Mouse (Mus musculus) forebrain, embryonic 12.5 days (tissue): Measurements from ENCODE around the gene Bcas3. TPM values are rescaled to one million over a fixed set of nuclear protein-coding genes. Genes with fewer than 3 reads are reported as not detected.

Source experiments
- ATAC-seq: fragments of 200-750 bp; cut with Nextera tagmentation; 2 replicates; pipeline ENCODE4 v1.8.0; 2017; ENCODE audit warnings: moderate TSS enrichment; ENCODE audit not compliant: low FRiP score
- H3K27ac ChIP-seq: fragments of 300-500 bp; sonication (generic); 2 replicates; pipeline ENCODE4 v1.5.1; 2016; ENCODE audit warnings: mild to moderate bottlenecking
- H3K27me3 ChIP-seq: fragments of 300-500 bp; sonication (generic); 2 replicates; pipeline ENCODE4 v1.6.1; 2016; ENCODE audit warnings: mild to moderate bottlenecking
- H3K36me3 ChIP-seq: fragments of 300-500 bp; sonication (generic); replicated peaks from 2 replicates; pipeline ENCODE4 v1.6.1; 2016; ENCODE audit warnings: mild to moderate bottlenecking
- H3K4me1 ChIP-seq: fragments of 300-500 bp; sonication (generic); 2 replicates; pipeline ENCODE4 v1.6.1; 2016
- H3K4me2 ChIP-seq: fragments of 300-500 bp; sonication (generic); 2 replicates; pipeline ENCODE4 v1.6.1; 2016; ENCODE audit warnings: mild to moderate bottlenecking, moderate library complexity
- H3K4me3 ChIP-seq: fragments of 300-500 bp; sonication (generic); replicated peaks from 2 replicates; pipeline ENCODE4 v1.5.1; 2016; ENCODE audit warnings: mild to moderate bottlenecking
- H3K9ac ChIP-seq: fragments of 300-500 bp; sonication (generic); 2 replicates; pipeline ENCODE4 v1.6.1; 2016; ENCODE audit warnings: mild to moderate bottlenecking
- H3K9me3 ChIP-seq: fragments of 300-500 bp; sonication (generic); 2 replicates; pipeline ENCODE4 v1.6.1; 2016
- WGBS: fragments of 180-500 bp; shearing (Covaris S2); methylation state at CpG from one replicate; pipeline ENCODE4 v1.1.7; 2016; 5-methylcytosine and 5-hydroxymethylcytosine counted together
- polyA plus RNA-seq: library from polyadenylated mRNA; unstranded; fragments of >200 nt; fragmentation: Nextera tagmentation; extraction: Ambion mirVana; gene quantifications from 2 replicates; pipeline ENCODE4 v1.2.1, GENCODE M21; 2016

Gene Bcas3
- polyA plus RNA-seq, 1 experiment from 2014 or later = 19.1 TPM

GRCm38 (mm10) chr11:85447375-85447774, 94.4 kb downstream of the Bcas3 start:
- Histone ChIP-seq H3K27me3 (no peaks in the 10 kb centered on the region), H3K4me3 (no peak overlapping the region), H3K36me3 (no peaks in the 10 kb centered on the region), H3K9me3 (no peaks in the 10 kb centered on the region), H3K4me1 (no peaks in the 10 kb centered on the region), H3K4me2 (no peak overlapping the region), H3K27ac (no peak overlapping the region), H3K9ac (no peak overlapping the region)
- no peak for ATAC-seq
- WGBS = 95% methylated on average over 5 of the region's 5 CpGs

DNA sequence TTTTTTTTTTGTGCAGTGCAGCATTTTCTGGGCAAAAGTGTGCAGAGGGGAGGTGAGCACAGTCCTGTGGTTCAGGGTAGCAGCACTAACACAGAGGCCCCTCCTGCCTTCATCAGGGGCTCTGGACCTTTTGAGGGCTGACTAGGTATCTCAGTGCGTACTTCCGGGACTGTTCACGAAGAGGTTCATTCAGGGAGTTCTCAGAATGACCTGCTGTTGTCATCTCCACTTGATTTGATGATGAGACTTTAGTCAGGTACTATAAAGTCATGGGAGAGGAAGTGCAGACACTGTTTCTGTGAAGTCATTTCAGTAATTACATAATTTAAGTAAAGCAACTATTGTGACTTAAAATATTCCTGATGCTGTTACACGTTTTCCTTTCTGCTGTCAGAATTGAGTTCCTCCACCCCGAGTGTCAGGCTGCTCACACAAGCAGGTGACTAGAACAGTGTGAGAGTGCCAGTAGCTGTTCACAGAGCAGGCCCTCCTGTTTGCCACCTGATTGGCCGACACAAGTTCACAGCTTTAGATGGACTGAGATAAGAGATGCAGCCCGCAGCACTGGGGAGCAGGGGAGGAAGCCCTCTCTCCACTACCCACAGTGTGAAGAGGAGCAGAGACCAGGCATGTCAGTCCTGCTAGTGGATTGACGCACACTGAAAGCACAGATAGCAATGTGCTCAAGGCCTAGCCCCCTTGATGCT, 100.8 kb downstream of the Bcas3 start:
- Histone ChIP-seq H3K27me3 (no peaks in the 10 kb centered on the region), H3K4me2 (no peak overlapping the region), H3K4me1 (no peaks in the 10 kb centered on the region), H3K27ac (no peak overlapping the region), H3K9me3 (no peaks in the 10 kb centered on the region), H3K9ac (no peak overlapping the region), H3K4me3 (no peak overlapping the region), H3K36me3 (no peaks in the 10 kb centered on the region)
- 79% methylated on average over 8 of the region's 8 CpGs for WGBS
- no peak for ATAC-seq

GRCm38 (mm10) chr11:85454305-85454682, 101.3 kb downstream of the Bcas3 start:
- H3K4me3 ChIP-seq = no peak overlapping the region
- H3K4me1 ChIP-seq = no peaks in the 10 kb centered on the region
- H3K27ac ChIP-seq = no peak overlapping the region
- no peaks in the 10 kb centered on the region for H3K36me3 ChIP-seq
- no peak for ATAC-seq
- 90% methylated on average over 5 of the region's 5 CpGs for WGBS
- H3K27me3 ChIP-seq = no peaks in the 10 kb centered on the region
- H3K9me3 ChIP-seq = no peaks in the 10 kb centered on the region
- H3K4me2 ChIP-seq = no peak overlapping the region
- no peak overlapping the region for H3K9ac ChIP-seq

DNA sequence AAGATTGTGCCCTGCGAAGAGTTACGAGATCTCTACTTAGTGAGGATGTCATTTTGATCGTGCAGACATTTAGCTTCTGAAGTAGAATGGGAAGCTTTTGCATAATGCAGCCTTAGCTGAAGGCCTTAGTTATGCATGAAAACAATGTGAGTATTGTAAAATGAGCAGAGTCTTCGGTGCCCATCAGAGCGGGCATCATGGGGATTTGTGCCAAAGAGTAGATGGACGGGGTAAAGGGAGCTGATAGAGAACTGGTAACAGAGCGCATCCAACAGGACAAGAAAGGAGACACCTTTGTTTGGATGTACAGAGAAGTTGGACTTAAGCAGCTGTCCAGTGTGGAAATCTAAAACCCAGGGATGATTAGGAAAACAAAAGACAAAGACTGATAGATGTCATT, 108.6 kb downstream of the Bcas3 start:
- H3K27me3 ChIP-seq = no peaks in the 10 kb centered on the region
- H3K9me3 ChIP-seq = no peaks in the 10 kb centered on the region
- no peak overlapping the region for H3K27ac ChIP-seq
- H3K4me3 ChIP-seq = no peak overlapping the region
- peaks cover 4% of the 10 kb centered on the region; the same call in 1 of the 2 replicates for H3K4me1 ChIP-seq
- no peak overlapping the region for H3K4me2 ChIP-seq
- 85% methylated on average over 7 of the region's 7 CpGs for WGBS
- H3K9ac ChIP-seq = no peak overlapping the region
- no peaks in the 10 kb centered on the region for H3K36me3 ChIP-seq
- ATAC-seq = no peak

DNA sequence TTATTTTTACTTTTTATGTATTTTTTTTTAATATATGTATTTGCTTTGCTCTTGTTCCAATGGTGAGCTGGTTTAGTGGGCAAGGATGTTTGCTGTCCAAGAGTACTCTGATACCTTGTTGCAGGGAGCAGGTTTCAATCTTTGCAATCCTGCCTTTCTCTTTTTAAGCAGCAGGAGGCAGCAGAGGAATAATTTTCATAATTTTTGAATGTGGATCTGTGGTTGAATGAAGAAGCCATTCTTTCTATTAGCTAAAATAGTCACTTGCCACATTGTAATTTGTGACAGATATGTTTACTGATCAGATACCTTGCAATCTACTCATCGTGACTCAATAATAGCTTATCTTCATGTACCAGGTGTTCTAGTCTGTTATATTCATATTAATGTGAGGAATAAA, 116.6 kb downstream of the Bcas3 start:
- Histone ChIP-seq H3K27me3 (peaks cover 13% of the 10 kb centered on the region), H3K9me3 (no peaks in the 10 kb centered on the region)
- ATAC-seq = no peak

DNA sequence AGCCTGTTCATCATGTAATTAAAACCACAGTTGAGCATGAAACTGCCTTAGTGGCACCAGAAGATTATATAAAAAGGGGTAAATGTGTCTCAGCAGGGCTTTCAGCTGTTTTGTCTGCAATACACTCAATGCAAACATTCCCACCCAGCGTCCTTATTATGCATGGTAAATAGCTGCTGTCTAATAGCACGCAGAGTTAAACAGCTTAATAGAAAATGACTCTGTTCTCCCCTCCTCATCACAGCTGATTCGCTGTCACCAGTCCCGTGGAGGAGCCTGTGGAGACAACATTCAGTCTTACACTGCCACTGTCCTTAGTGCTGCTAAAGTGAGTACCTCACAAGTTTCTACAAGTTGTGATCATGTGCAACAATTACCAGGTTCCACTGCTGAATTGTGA, 117.5 kb downstream of the Bcas3 start:
- Histone ChIP-seq H3K4me3 (no peak overlapping the region), H3K4me2 (no peak overlapping the region), H3K36me3 (no peaks in the 10 kb centered on the region), H3K27ac (no peak overlapping the region), H3K4me1 (peaks cover 23% of the 10 kb centered on the region), H3K9me3 (no peaks in the 10 kb centered on the region), H3K9ac (no peak overlapping the region), H3K27me3 (peaks cover 13% of the 10 kb centered on the region)
- no peak for ATAC-seq
- WGBS = 17% methylated on average over 4 of the region's 4 CpGs

More for the DNA sequence above, 116.6 kb downstream of the Bcas3 start:
- Histone ChIP-seq H3K4me1 (peaks cover 22% of the 10 kb centered on the region), H3K4me2 (no peak overlapping the region), H3K36me3 (no peaks in the 10 kb centered on the region), H3K27ac (no peak overlapping the region), H3K4me3 (no peak overlapping the region), H3K9ac (no peak overlapping the region)
- 93% methylated on average over 1 of the region's 1 CpGs for WGBS

DNA sequence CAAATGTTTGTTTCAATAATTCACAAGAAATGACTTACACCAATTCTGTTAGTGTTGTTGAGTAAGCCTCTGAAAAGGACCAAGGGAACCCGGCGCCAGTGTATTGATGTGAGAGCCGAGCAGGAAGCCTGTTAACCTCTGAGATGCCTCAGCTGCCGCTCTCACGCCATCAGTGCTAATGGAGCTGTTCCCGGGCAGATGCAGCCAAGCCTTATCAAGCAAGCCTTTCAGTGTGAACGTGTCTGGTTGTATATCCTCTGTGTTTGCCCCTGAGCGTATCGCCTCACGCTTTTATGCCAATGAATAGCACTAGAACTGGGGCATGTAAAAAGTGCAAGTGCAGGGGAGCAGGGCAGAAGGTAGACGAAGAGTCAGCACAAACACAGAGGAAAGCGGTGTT, 121.4 kb downstream of the Bcas3 start:
- Histone ChIP-seq H3K4me1 (peaks cover 23% of the 10 kb centered on the region), H3K27ac (no peak overlapping the region), H3K4me3 (no peak overlapping the region), H3K9ac (no peak overlapping the region), H3K4me2 (no peak overlapping the region), H3K9me3 (no peaks in the 10 kb centered on the region), H3K36me3 (no peaks in the 10 kb centered on the region), H3K27me3 (no peaks in the 10 kb centered on the region; the same call in 1 of the 2 replicates)
- WGBS = 35% methylated on average over 12 of the region's 12 CpGs
- ATAC-seq = no peak

DNA sequence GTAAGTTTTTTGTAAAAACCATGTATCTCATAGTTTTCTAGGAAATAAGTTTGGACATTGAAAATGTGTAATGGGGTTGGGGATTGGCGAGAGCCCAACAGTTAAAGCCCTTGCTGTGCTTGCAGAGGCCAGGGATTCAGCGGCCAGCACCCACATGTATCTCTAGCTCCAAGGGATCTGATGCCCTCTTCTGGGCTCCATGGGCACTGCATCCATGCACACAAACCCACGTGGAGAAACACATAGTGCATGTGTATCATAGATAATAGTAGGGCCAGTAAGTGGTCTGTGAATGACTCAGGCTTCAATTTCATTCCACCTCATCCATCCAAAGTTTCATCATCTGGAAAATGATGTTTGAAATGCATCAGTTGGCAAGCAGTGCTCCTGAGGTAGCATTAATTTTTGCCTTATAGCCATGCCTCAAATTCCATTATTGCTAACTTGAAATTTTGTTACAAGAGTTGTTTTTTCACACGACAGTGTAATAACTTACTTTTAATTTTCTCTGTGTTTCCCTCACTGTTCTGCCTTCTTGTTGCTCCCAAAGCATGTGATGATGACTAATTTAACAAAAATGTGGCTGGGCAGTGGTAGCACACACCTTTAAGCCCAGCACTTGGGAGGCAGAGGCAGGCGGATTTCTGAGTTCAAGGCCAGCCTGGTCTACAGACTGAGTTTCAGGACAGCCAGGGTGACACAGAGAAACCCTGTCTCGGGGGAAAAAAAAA, 129.9 kb downstream of the Bcas3 start:
- H3K4me1 ChIP-seq = no peaks in the 10 kb centered on the region
- H3K27ac ChIP-seq = no peak overlapping the region
- no peak overlapping the region for H3K9ac ChIP-seq
- 68% methylated on average over 6 of the region's 6 CpGs for WGBS
- no peak overlapping the region for H3K4me3 ChIP-seq
- ATAC-seq = no peak
- peaks cover 18% of the 10 kb centered on the region for H3K27me3 ChIP-seq
- H3K9me3 ChIP-seq = no peaks in the 10 kb centered on the region
- H3K4me2 ChIP-seq = no peak overlapping the region
- H3K36me3 ChIP-seq = no peaks in the 10 kb centered on the region

GRCm38 (mm10) chr11:85485197-85485940, 132.4 kb downstream of the Bcas3 start:
- no peak overlapping the region for H3K4me3 ChIP-seq
- H3K4me1 ChIP-seq = no peaks in the 10 kb centered on the region
- no peak overlapping the region for H3K27ac ChIP-seq
- no peak for ATAC-seq
- H3K9me3 ChIP-seq = no peaks in the 10 kb centered on the region
- H3K4me2 ChIP-seq = no peak overlapping the region
- H3K36me3 ChIP-seq = no peaks in the 10 kb centered on the region
- H3K27me3 ChIP-seq = peaks cover 31% of the 10 kb centered on the region
- WGBS = 83% methylated on average over 6 of the region's 6 CpGs
- H3K9ac ChIP-seq = no peak overlapping the region

DNA sequence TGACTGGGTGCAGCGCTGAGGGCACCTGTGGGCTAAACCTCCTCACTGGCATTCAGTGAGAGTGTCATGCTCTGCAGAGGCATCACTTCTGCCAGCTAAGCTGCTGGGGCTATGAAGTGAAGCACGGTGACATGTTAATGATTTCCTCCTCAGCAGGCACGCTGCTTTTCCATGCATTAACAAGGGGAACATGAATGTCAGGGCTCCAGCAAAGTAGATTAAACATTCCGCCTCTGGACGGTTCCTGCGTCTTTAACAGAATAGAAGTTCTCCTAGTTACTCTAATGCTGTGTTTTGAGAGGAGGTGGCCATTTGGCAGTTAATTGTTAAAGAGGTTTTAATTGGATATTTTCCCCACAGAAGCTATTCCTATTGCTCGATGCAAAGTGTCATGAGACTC, 134.5 kb downstream of the Bcas3 start:
- ATAC-seq = no peak
- Histone ChIP-seq H3K27me3 (peaks cover 37% of the 10 kb centered on the region), H3K4me2 (no peak overlapping the region), H3K9me3 (no peaks in the 10 kb centered on the region), H3K36me3 (no peaks in the 10 kb centered on the region), H3K4me3 (no peak overlapping the region), H3K27ac (no peak overlapping the region), H3K9ac (no peak overlapping the region), H3K4me1 (no peaks in the 10 kb centered on the region)
- whole genome bisulfite sequencing = 19% methylated on average over 7 of the region's 7 CpGs

- Histone ChIP-seq H3K4me3 (no peak overlapping the region), H3K27ac (no peak overlapping the region), H3K4me1 (no peaks in the 10 kb centered on the region), H3K9ac (no peak overlapping the region), H3K9me3 (no peaks in the 10 kb centered on the region), H3K36me3 (no peaks in the 10 kb centered on the region), H3K27me3 (peaks cover 20% of the 10 kb centered on the region), H3K4me2 (no peak overlapping the region)
- ATAC-seq = no peak
- WGBS = 42% methylated on average over 12 of the region's 12 CpGs
Measured at GRCm38 (mm10) chr11:85492231-85492630, 139.3 kb downstream of the Bcas3 start.

GRCm38 (mm10) chr11:85492666-85493065, 139.7 kb downstream of the Bcas3 start:
- 79% methylated on average over 3 of the region's 3 CpGs for WGBS
- Histone ChIP-seq H3K27me3 (peaks cover 20% of the 10 kb centered on the region), H3K4me2 (no peak overlapping the region), H3K9ac (no peak overlapping the region), H3K27ac (no peak overlapping the region), H3K4me1 (no peaks in the 10 kb centered on the region), H3K4me3 (no peak overlapping the region), H3K9me3 (no peaks in the 10 kb centered on the region), H3K36me3 (no peaks in the 10 kb centered on the region)
- ATAC-seq = no peak
